Mouse (Mus musculus) E14TG2a.4 (cell line): ENCODE data around the gene Wapl.

Experiments
- CTCF ChIP-seq: conservative IDR thresholded peaks from 2 replicates; pipeline ENCODE4 v1.5.1; 2014; ENCODE audit warnings: low read length
- NANOG ChIP-seq: IDR thresholded peaks from 2 replicates; pipeline ENCODE4 v1.6.1; 2014; ENCODE audit warnings: borderline replicate concordance, low read length, mixed read lengths
- POU5F1 ChIP-seq: IDR thresholded peaks from 2 replicates; pipeline ENCODE4 v1.6.1; 2014; ENCODE audit warnings: low read length, borderline replicate concordance

DNA sequence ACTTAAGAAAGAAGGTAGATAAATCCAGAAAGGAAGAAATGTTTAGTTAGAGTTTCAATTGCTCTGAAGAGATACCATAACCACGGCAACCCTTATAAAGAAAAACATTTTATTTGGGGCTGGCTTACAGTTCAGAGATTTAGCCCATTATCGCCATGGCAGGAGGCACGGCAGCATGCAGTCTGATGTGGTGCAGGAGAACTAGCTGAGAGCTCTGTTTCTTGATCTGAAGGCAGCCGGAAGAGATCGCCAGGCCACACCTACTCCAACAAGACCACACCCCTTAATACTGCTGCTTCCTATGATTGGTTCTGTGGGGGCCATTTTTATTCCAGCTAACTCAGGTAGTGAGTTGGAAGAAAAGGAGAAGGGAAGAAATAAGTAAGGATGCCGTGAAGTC lies 100.5 kb downstream of the Wapl start:
- TF ChIP-seq CTCF, result no peak
- no peak for TF ChIP-seq NANOG
- TF ChIP-seq POU5F1, result no peak
